Mouse (Mus musculus) megakaryocyte, embryonic 14.5 days (primary cell): ENCODE measurements around the gene Tfpt.

ENCODE experiments used
- FLI1 ChIP-seq: IDR thresholded peaks from 2 replicates; pipeline ENCODE4 v1.6.1; 2012; ENCODE audit warnings: low read length, inconsistent platforms, mixed read lengths
- GATA1 ChIP-seq: IDR thresholded peaks from 3 replicates; pipeline ENCODE4 v1.6.1; 2012; ENCODE audit warnings: mixed read lengths, low read length, inconsistent platforms, borderline replicate concordance

GRCm38 (mm10) chr7:3616057-3616388, 13.7 kb downstream of the Tfpt start, which contains the start of gene Oscar:
- no peak for TF ChIP-seq GATA1
- TF ChIP-seq FLI1: no peak
